Mouse (Mus musculus) myocyte (in vitro differentiated cells): ENCODE results near the gene Ppfia3.

Experiments
- MYOD1 ChIP-seq, 3 experiments: IDR thresholded peaks; one replicate each; pipeline ENCODE4 v1.6.1; 2011; ENCODE audit warnings: control low read depth in 2 of 3, low read depth in 2 of 3, mild to moderate bottlenecking in 2 of 3, moderate library complexity in 1 of 3; ENCODE audit not compliant: insufficient read length in 2 of 3, control insufficient read depth in 1 of 3
- POLR2A ChIP-seq: IDR thresholded peaks from one replicate; pipeline ENCODE4 v1.6.1; 2011; ENCODE audit warnings: low read depth, mild to moderate bottlenecking, control low read depth, moderate library complexity; ENCODE audit not compliant: insufficient read length

- TF ChIP-seq POLR2A: no peak
- no peak for TF ChIP-seq MYOD1 (IDR thresholded peaks at IDR 0.05; ENCODE audit: control insufficient read depth in 1 of 3, insufficient read length in 2 of 3, low read depth in 2 of 3)
Observed at GRCm38 (mm10) chr7:45340066-45340442, 26.8 kb downstream of the Ppfia3 start.
